Mouse (Mus musculus) Patski (cell line): ENCODE data around the gene Serpinh1. TPM values are rescaled to one million over a fixed set of nuclear protein-coding genes. Genes with fewer than 3 reads are reported as not detected.

Experiments
- ATAC-seq: fragments of 100-300 bp; one replicate; pipeline ENCODE4 v1.8.0; 2021
- CTCF ChIA-PET: fragments of 350-600 bp; sonication (Branson Sonifier 250); formaldehyde crosslinking; loops from one replicate; lab custom pipeline; 2022; ENCODE audit warnings: inconsistent platforms; lab: Charles Lee
- POLR2A ChIA-PET: fragments of 350-600 bp; sonication (Branson Sonifier 250); formaldehyde crosslinking; loops from one replicate; lab custom pipeline; 2022; ENCODE audit warnings: antibody characterized with exemption, inconsistent platforms; lab: Charles Lee
- DNase-seq: peaks from one replicate; pipeline ENCODE4 v3.0.0-alpha.2; 2011; ENCODE audit warnings: low read depth, low spot score
- H3K27me3 ChIP-seq: fragments of 371-371 bp; one replicate; pipeline ENCODE4 v1.5.1; 2021
- CTCF ChIP-seq: fragments of 100-300 bp; IDR thresholded peaks from one replicate; pipeline ENCODE4 v1.5.1; 2021
- in situ Hi-C: fragments of 300-500 bp; cut with MboI; formaldehyde crosslinking; loops from 3 replicates; pipeline ENCODE4 v1.11.1; 2018; ENCODE audit warnings: low pct_unique_long_range_greater_than_20kb, mixed read lengths
- polyA plus RNA-seq: library from polyadenylated mRNA; unstranded; gene quantifications from one replicate; pipeline ENCODE4 v1.2.3, GENCODE M21; 2021

Gene Serpinh1
- polyA plus RNA-seq, 1 experiment from 2014 or later, result 662 TPM

GRCm38 (mm10) chr7:99366716-99367115 lies 13.7 kb upstream of the Serpinh1 start:
- no peak for TF ChIP-seq CTCF
- peaks cover 4% of the 10 kb centered on the region for H3K27me3 ChIP-seq
- POLR2A ChIA-PET, result interaction anchor here (0.9 kb wide), 1 partner anchor 15 kb away, joined by 4 read pairs; no protein-coding TSS in a partner anchor
- in situ Hi-C loops, result no loop called here
- CTCF ChIA-PET, result interaction anchor here (1.4 to 5.6 kb wide), 4 partner anchors 9 to 43 kb away, joined by 3 to 68 read pairs (median 16); no protein-coding TSS in a partner anchor
- no peak for ATAC-seq
- no peak for DNase-seq

- in situ Hi-C loops, result no loop called here
- ATAC-seq (peak; percentile 59), DNase-seq (no peak)
- TF ChIP-seq CTCF, result peak; percentile 83
- POLR2A ChIA-PET, result interaction anchor here (0.9 to 1.7 kb wide), 4 partner anchors 14 to 33 kb away, joined by 3 to 7 read pairs (median 4); no protein-coding TSS in a partner anchor
- CTCF ChIA-PET, result interaction anchor here (0.9 to 5.6 kb wide), 9 partner anchors 9 to 90 kb away, joined by 3 to 68 read pairs (median 8); partner anchors contain the start of gene Serpinh1
- peaks cover 4% of the 10 kb centered on the region for H3K27me3 ChIP-seq
These were observed 12.0 kb upstream of the Serpinh1 start for GRCm38 (mm10) chr7:99365069-99365468.

DNA sequence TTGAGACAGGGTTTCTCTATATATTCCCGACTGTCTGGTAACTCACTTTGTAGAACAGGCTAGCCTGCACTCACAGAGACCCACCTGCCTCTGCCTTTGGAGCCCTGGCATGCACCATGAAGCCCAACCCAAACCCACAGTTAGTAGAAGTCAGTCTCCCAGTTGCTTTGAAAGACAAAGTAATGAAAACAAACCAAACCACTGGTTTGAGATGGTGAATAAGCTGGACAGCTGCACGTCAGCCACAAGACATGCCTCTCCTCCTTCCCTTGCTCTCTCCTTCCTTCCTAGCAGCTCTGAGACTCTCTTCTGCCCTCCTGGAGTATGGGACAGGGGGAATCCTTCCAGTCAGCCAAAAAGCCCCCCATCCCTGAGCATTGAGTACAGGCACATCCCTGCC lies 9.1 kb upstream of the Serpinh1 start:
- no peak for TF ChIP-seq CTCF
- H3K27me3 ChIP-seq, result no peaks in the 10 kb centered on the region
- ChIA-PET POLR2A (no interaction called here), CTCF (no interaction called here)
- DNase-seq, result no peak
- no peak for ATAC-seq
- in situ Hi-C loops, result loop anchor here (5.0 kb wide), 1 partner anchor 35 kb away; no protein-coding TSS in a partner anchor

DNA sequence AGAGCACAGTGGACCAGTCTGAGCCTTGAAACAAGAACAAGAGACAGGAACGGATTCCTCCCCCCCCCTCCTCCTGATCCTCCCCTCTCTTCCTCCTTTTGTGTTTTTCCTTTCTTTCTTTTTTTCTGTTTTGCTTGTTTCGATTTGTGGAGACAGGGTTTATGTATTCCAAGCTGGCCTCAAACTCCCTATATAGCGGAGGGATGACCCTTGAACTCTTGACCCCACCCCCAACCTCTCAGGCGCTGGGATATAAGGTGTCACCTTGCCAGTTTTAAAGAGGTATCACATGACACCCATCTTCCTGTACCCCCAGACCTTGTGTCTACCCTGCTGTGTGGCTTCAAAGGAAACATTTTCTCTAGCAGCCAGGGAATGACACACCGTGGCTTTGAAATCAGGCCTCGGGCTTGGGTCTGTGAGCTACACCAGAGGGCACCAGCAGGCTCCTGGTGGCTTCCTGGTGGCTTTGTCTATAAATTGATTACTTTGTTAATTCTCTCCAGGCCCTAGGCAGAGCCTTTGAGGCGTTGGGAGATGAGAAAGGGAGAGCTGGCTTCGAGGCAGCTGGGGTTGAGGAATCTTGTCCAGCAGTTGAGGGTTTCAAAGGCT lies 7.9 kb upstream of the Serpinh1 start:
- ChIA-PET CTCF (interaction anchor here (1.1 kb wide), 1 partner anchor 28 kb away, joined by 4 read pairs; no protein-coding TSS in a partner anchor), POLR2A (interaction anchor here (0.6 kb wide), 2 partner anchors 117 to 1681 kb away, joined by 3 to 4 read pairs; no protein-coding TSS in a partner anchor)
- in situ Hi-C loops, result loop anchor here (5.0 kb wide), 1 partner anchor 34 kb away; no protein-coding TSS in a partner anchor
- DNase-seq (no peak), ATAC-seq (no peak)
- H3K27me3 ChIP-seq, result no peaks in the 10 kb centered on the region
- no peak for TF ChIP-seq CTCF

DNA sequence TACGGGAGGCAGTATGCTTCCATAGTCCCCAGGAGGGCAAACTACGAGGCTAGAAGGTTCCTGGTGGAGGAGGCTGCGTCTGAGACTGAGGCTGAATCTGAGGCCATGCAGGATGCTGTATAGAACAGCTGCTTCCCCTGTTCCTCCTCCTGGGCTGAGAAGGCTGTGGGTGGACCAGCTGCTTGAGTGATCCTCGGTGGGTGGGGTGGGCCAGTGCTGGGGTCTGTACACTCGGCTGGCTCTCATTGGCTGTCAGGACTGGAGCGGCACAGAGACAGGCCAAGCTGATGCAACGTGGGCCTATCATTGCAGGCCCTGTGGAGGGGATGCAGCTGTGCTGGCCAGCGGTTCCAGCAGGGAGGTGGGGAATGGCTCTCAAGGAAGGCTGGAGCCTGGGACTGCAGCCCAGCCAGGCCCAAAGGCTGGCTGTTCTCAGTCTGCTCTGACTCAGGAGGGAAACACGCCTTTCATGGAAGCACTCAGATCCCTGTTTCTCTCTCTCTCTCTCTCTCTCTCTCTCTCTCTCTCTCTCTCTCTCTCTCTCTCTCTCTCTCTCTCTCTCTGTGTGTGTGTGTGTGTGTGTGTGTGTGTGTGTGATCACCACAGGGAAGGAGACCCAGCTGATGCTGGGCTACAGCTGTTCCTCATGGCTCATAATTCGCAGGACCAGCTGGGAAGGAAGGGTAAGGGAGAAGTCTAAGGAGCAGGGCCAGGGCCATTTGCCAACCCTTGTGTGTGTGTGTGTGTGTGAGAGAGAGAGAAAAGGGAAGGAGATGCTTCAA lies 7.2 kb upstream of the Serpinh1 start:
- in situ Hi-C loops, result loop anchor here (5.0 kb wide), 1 partner anchor 33 kb away; no protein-coding TSS in a partner anchor
- DNase-seq, result no peak
- TF ChIP-seq CTCF, result no peak
- H3K27me3 ChIP-seq, result no peaks in the 10 kb centered on the region
- ChIA-PET POLR2A (interaction anchor here (0.6 kb wide), 2 partner anchors 118 to 1682 kb away, joined by 3 to 4 read pairs; no protein-coding TSS in a partner anchor), CTCF (interaction anchor here (1.1 to 1.2 kb wide), 2 partner anchors 27 kb away, joined by 3 to 4 read pairs; no protein-coding TSS in a partner anchor)
- peak; percentile 10 for ATAC-seq

GRCm38 (mm10) chr7:99358371-99358770 lies 5.3 kb upstream of the Serpinh1 start:
- CTCF ChIA-PET, result no interaction called here
- no peak for ATAC-seq
- in situ Hi-C loops, result no loop called here
- DNase-seq, result no peak
- POLR2A ChIA-PET, result no interaction called here
- H3K27me3 ChIP-seq, result no peaks in the 10 kb centered on the region
- no peak for TF ChIP-seq CTCF

- DNase-seq, result no peak
These were observed 4.2 kb upstream of the Serpinh1 start for GRCm38 (mm10) chr7:99357201-99357600.

GRCm38 (mm10) chr7:99356244-99356930 lies 3.3 kb upstream of the Serpinh1 start:
- ChIA-PET POLR2A (interaction anchor here (1.8 kb wide), 1 partner anchor 24 kb away, joined by 4 read pairs; no protein-coding TSS in a partner anchor), CTCF (interaction anchor here (1.2 to 2.7 kb wide), 3 partner anchors 9 to 24 kb away, joined by 3 to 14 read pairs (median 14); no protein-coding TSS in a partner anchor)
- in situ Hi-C loops, result no loop called here
- no peak for ATAC-seq
- no peak for DNase-seq
- H3K27me3 ChIP-seq, result no peaks in the 10 kb centered on the region
- no peak for TF ChIP-seq CTCF

More at GRCm38 (mm10) chr7:99357201-99357600, 4.2 kb upstream of the Serpinh1 start:
- in situ Hi-C loops, result no loop called here
- TF ChIP-seq CTCF, result no peak
- ChIA-PET POLR2A (no interaction called here), CTCF (interaction anchor here (1.2 to 2.7 kb wide), 2 partner anchors 8 to 13 kb away, joined by 3 to 14 read pairs; no protein-coding TSS in a partner anchor)
- ATAC-seq, result no peak
- no peaks in the 10 kb centered on the region for H3K27me3 ChIP-seq

DNA sequence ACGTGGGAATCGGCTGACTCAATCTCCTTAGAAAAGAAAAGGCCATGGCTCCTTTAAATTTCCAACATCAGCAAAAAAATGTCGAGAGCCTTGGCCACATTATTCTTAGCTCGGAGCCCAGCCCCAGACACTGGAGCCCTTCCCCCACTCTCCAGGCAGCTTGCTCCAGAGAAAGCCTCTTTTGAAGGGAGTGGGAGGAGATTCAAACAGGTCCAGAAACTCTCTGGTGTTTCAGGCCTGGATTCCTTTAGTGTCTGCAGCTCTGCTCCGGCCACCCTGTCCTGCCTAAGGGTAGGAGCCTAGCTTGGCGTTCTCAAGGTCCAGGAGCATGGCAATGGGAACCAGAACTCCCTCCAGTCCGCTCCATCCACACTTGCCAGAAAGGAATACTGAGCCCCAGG lies 2.7 kb upstream of the Serpinh1 start:
- ATAC-seq (no peak), DNase-seq (no peak)
- CTCF ChIA-PET, result interaction anchor here (2.4 to 2.7 kb wide), 2 partner anchors 10 to 23 kb away, joined by 14 read pairs; no protein-coding TSS in a partner anchor
- no peak for TF ChIP-seq CTCF
- H3K27me3 ChIP-seq, result no peaks in the 10 kb centered on the region
- in situ Hi-C loops, result no loop called here
- POLR2A ChIA-PET, result interaction anchor here (1.8 kb wide), 1 partner anchor 23 kb away, joined by 4 read pairs; no protein-coding TSS in a partner anchor
